12 mouse cellular contexts compared by ENCODE assay signal in genomic region chr9:56269101-56269500, GRCm38 (mm10).
"Had no signal": no experiment of that assay in that cellular context is flagged by ENCODE, and none has a peak within 500 bp of the region (broad histone marks: within the 10 kb centered on the region; RNA-seq: fewer than 3 reads in every experiment).

No protein-coding gene starts in this region.

- H3K4me1 ChIP-seq: limb, embryonic 13.5 days; neural tube, embryonic 12.5 days had no signal

- H3K27ac ChIP-seq: layer of hippocampus, adult 2 months; limb, embryonic 13.5 days; liver, embryonic 14.5 days; neural tube, embryonic 12.5 days; stomach, postnatal 0 days had no signal

- H3K36me3 ChIP-seq: limb, embryonic 13.5 days; neural tube, embryonic 12.5 days had no signal

- H3K4me2 ChIP-seq: limb, embryonic 13.5 days; neural tube, embryonic 12.5 days had no signal

- H3K27me3 ChIP-seq: limb, embryonic 13.5 days; neural tube, embryonic 12.5 days had no signal

- H3K9ac ChIP-seq: limb, embryonic 13.5 days; liver, embryonic 14.5 days; neural tube, embryonic 12.5 days had no signal

- DNase-seq: kidney, postnatal 10 days; kidney, postnatal 4 days; left cerebral cortex, postnatal 4 days; lung, adult 18-20 months; midbrain, embryonic 14.5 days; thymus, postnatal 14 days had no signal

- H3K9me3 ChIP-seq: limb, embryonic 13.5 days; neural tube, embryonic 12.5 days had no signal

- H3K4me3 ChIP-seq: layer of hippocampus, adult 2 months; limb, embryonic 13.5 days; myocyte; neural tube, embryonic 12.5 days had no signal
